Mouse (Mus musculus) erythroblast, adult 5-6 weeks (primary cell): ENCODE data around the gene Ada. TPM values are rescaled to one million over a fixed set of nuclear protein-coding genes. Genes with fewer than 3 reads are reported as not detected.
A peak's percentile ranks its signal among the peaks of the same experiment; 100 is the strongest.

Source experiments
- ATAC-seq: replicated peaks from 2 replicates; pipeline ENCODE4 v1.8.0; 2016; ENCODE audit warnings: moderate number of reproducible peaks, mild to moderate bottlenecking, moderate TSS enrichment, inconsistent platforms; ENCODE audit not compliant: poor library complexity, low FRiP score, severe bottlenecking
- total RNA-seq, 2 experiments: library from RNA; stranded (forward) in 1 of 2; stranded (reverse) in 1 of 2; fragments of 150-400 nt in 1 of 2; fragments of 200-764, 138-1000 nt in 1 of 2; gene quantifications; 2 replicates each; pipeline versions ENCODE4 v1.2.3 to v1.2.4; 2015 to 2017; ENCODE audit warnings: low replicate concordance in 2 of 2

The Ada gene
- total RNA-seq, 2 experiments from 2014 or later = 4.4 to 5.2 TPM

DNA sequence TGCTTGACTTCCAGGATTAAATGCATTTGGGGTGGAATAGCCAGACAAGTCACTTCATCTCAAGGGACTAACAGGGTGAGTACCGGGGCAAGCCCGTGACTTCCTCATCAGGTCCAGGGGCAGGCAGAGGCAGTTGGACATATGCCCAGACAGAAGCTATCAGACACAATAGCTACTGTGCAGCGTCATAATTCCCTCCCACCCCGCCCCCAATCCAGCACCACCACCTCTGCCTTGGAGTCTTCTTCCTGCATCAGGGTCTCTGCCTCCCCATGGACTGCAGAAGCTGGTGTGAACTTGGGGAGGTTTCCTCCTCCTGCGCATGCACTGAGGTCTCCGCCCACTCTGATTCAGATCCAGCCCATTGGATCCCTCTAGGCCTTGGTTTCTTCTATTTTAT lies 14.1 kb downstream of the Ada start:
- no peak for ATAC-seq

DNA sequence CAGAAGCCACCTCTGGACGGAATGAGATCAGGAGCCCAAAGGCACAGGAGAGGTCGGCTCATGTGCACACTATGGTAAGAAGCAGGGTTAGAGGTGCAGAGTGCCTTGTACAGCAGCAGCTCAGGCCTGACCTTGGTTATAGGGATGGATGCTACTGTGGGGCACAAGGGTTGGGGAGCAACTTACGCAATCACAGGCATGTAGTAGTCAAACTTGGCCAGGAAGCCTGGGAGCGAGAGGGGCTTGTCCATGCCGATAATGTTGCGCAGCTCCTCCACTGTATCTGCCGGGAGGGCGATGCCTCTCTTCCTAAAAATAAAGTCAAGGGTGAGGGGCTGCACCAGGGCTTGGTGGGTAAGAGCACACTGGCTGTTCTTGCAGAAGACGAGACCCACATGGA lies 14.9 kb downstream of the Ada start:
- no peak for ATAC-seq

DNA sequence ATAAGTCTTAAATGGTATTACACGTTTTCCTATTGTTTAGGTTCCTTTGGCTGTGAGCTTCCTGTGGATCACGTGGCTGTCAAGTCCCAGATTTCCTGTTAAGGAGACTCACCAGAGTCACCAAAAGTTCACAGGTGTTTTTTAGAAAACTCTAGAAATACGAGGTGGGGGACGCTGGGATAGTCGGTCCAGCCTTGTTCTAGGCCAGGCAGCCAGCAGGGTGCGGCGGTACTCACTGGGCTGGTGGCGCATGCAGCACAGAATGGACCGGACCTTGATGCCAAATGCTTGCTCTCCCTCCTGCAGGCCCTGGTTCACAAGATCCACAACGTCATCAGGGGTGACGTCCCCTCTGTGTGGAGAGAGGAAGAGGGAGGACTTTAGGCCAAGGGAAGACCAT lies 18.0 kb downstream of the Ada start:
- no peak for ATAC-seq

DNA sequence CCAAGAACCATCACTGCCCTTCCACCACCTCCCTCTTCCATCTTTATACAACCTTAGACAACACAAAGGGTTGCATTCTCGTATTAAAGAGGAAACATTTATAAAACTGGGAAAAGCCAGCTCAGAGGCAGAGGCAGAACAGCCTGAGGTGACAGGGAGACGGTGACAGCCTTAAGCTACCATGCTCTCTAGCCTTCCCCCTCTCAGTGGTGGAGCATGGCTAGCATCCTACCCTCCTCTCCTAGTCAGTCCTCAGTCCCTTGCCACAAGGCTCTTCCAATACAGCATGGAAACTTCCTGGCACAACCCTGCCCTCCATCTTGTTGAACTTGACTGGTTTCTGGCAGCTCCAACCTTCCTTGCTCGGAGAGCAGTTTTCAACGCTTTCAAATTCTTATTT lies 21.7 kb downstream of the Ada start:
- ATAC-seq = no peak

DNA sequence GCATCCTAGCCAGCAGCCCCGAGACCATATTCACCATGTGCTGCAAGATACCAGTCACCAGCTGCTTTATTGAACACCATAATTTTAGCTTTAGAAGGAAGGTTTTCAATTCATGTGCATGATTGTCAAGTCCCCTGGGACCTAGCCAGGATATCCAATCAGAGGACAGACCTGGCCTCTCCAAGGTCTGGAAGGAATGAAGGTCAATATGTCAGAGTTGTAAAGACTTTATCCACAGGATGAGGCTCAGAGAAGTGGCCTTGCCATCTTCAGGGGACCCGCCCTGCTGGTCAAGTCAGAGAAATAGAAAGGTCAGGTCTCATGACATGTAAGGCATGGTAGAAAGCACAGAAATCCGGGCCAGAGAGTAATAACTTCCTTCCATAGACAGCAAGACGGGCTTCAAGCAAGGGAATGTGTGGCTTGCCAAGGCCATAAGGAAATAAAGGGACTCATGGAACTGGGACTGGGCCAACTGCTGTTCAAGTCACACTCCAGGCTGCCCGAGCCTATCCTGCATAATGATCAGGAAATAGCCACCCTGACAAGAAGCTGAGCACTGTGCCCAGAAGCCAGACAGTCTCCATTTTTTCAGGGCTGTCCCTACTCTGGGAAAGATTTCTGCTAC lies 23.2 kb downstream of the Ada start:
- no peak for ATAC-seq

DNA sequence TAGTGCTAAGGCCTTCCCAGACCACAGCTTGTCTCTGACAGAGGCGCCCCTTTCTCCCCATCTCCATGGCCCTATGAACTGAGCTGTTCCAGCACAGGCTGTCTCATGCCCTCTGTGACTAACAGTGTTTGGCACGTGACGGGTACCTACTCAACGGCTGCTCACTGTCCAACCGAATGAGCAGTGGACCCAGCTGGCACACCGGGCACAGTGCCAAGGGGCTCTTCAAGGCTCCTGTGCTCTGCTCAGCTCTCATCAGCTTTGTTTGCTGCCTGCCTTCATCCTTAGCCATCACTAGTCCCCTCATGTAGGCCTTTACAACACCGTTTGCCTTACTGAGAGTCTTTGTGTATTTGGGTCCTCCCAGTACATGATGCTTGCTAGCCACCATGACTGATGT lies 27.5 kb downstream of the Ada start:
- ATAC-seq = no peak

DNA sequence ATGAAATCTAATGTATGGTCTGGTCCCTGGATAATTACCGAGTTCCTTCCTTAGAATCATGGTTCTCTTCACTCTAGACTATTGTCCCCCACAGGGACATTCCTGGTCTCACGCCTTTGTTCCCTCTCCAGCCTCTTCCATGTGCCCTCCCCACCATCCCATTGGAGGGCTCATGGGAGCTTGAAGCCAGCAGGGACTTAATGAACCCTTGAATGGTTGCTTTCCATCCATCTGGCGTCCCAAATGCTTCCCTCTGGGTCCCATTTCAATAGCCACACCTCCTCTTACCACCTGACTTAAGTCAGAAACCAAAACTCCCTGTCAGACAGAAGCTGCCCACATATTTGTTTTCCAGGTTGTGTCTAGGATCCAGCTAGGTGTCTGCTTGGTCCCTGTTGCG lies 30.4 kb downstream of the Ada start:
- peak; percentile 17; the same call in 1 of the 2 replicates for ATAC-seq

DNA sequence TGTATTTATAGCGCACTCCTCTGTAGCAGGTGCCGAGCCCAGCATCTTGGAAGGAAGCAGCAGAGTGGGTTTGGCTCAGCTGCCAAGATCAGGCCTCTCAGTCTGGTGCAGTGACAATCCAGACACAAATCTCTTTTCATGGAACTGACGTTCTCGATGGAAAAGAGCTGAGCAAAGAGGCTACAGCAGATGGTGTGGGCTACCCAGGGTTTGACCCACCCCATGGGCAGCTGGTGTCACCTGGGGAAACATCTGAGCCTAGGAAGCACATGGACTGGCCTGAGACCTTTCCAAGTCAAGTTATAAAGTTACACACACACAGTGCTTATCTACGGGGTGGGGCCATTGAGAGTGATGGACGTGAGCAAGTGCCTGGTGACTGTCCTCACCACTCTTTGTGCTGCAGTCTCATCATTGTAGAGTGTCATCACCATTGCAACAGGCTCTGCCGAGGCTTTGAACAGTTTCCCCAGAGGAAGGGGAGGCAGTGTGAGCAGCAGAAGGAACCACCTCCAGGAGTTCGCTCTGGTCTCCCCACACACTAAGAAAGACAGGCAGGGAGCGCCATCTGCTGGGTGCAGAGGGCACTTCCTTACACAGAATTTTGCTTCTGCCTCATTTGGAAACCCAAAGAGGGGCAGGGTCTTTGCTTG lies 31.0 kb downstream of the Ada start:
- ATAC-seq = peak; percentile 81

DNA sequence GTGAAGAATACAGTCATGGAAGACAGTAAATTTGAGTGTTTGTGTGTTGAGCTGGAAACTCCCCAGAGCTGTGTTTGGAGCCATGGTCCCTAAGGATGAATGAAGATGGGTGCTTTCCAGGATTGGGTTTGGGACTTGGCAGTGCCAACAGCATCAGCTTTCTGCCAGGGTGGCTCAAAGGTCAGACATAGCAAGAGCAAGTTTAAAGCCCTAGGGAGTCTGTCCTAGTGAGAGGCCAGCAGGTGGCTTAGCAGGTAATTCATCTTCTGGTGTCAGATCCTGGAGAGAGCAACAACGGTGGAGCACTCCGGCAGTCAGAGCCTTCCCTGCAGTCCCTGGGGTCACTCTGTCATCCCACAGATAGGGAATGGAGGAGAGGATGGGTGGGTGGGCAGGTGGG lies 31.5 kb downstream of the Ada start:
- ATAC-seq = no peak

DNA sequence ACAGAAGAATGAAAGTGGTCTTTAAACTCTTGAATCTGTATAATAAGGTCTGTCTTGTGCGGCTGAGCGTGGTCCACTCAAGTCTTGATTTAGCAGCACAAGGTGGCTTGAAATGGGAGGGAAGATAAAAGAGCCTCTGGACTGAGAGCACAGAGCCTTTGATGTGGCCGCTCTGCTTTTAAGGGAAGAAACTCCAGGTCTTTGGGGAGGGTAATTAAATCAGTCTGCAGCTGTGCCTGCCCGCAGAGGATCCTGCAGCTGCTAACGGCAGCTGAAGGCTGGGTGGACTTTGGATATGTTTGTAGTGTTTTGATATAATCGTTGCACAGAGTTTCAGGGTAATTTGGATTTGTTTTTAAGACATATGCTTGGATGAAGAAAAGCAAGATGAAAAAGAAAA lies 33.2 kb downstream of the Ada start:
- ATAC-seq = no peak

DNA sequence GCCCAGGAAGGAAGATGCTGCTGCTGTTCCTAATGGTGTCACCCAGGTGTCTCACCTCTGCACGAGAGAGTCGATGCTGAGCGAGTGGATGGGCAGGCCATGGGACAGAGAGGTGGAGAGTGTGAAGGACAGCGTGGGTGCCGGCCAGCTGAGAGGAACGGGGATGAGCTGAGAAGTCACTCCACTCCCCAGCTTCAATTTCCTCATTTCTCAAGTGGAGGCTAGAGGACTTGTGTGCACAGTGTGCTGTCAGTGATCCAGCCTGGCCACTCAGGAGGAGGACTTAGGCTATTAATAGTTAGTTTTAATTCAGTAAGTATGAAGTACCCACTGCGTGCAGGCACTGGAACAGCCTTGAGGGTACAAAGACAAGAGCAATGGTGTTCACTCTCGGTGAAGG lies 33.6 kb downstream of the Ada start:
- no peak for ATAC-seq

DNA sequence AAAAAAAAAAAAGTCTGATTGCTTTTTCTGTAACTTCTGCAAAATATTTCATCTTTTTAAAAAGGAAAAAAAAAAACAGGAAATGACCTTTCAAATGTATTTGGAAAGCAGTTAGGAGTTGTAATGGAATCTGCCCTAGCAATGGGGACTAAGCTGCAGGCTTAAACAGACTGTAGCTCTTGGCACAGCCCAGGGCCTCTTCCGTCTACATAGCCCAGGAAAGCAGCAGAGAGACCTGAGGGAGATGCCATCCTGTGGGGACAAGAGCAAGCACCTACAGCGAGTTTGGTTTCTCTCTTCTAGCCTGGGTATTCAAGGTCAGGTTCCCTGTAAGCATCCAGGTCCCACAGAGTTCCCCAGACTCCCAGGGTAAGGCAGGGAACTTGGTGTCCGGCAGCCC lies 36.7 kb downstream of the Ada start:
- no peak for ATAC-seq

DNA sequence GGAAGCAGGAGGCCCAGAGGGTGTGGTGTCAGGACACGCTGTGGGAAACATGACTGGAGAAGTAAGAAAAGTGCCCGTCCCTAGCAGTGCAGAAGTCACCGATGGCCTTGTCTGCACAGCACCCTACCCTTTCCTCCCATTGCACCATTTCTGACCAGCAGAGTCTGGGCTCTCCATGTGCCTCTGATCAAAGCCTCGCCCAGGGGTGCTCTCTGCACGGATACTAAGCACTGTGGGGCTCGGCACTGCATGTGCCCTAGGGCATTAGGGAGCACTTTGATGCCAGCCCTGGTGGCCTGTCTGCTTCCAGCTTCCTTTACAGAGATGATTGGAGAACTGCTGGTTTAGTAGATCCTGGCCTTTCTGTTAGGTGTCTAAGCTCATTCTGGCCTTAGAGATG lies 37.2 kb downstream of the Ada start:
- ATAC-seq = no peak

DNA sequence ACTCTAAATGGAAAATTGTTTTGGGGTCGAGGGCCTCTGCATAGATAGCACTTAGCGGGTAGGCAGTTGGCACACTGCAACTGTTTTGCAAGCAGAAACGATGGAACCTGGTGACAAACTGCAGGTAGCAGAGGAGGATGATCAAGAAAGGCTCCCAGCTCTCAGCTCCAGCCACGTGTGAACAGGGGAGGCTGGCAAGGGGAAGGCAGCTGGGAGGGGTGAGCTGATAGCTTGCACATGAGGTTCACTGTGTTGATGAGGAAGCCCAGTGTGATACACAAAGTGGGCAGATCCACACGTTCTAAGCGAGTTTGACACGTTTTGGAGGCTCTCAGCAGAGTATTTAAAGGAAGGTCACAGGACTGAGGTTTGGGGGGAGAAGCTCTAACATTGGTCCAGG lies 37.6 kb downstream of the Ada start:
- ATAC-seq = no peak

DNA sequence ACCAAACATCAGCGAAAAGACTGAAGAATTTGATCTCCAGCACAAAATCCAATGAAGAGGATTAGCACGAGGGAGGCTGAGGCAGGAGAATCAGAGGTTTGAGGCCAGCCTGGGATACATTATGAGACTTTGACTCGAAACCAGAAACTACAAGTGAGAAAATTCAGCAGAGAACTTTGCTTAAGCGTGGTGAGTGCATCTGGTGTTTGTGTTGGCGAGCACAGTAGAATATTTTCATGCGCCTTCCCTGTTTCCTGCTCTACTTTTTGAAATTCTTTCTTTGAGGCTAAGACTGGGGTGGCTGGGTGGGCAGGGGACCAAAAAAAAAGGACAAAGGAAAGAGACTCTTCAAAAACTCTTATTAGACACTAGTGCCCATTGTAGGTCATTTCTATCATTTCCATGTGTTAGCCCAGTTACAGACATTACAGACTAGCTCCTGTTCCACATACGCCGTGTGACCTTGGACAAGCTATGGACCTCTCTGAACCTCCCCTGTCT lies 38.6 kb downstream of the Ada start:
- no peak for ATAC-seq

DNA sequence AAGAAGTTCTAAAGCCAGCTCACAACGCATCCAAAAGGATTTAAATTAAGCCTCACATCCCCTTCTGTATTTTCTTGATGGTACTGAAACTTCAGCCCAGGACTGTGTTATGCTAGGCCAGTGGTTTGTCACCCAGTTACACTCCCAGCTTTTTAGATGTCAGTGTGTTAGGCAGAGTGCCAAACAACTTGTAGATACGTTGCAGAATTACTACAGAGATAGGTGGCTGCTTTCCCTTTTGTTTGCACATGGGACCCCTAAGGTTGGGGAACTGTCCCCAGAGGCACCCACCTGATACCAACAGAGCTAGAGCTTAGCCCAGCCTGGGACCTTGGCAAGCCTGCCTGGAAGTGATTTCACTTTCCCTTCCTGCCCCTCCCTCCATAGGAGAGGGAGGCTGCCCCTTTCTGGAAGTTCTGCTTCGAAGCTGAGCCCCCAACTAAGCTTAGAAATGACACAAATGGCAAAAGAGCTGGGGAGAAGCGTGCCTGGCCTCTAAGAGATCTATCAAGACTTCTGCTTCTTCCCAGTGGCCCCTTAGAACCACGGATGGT lies 39.4 kb downstream of the Ada start:
- ATAC-seq = no peak

DNA sequence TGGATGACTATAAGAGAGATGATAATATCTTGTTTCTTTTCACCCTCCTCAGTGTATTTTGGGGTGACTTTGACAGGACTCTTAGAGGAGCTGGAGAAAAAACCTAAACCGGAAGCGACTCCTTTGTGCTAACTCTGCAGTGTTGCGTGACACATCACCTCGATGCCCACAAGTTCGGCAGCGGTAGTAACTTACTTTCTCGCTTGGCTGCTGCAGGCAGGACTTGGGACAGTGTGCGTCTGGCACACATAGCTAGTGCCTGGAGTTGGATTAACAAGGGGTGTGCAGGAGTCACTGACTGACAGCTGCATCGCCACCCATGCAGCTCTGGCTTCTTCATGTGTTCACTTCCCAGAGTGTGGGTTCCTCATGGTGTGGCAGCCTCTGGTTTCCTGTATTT lies 40.0 kb downstream of the Ada start:
- no peak for ATAC-seq

DNA sequence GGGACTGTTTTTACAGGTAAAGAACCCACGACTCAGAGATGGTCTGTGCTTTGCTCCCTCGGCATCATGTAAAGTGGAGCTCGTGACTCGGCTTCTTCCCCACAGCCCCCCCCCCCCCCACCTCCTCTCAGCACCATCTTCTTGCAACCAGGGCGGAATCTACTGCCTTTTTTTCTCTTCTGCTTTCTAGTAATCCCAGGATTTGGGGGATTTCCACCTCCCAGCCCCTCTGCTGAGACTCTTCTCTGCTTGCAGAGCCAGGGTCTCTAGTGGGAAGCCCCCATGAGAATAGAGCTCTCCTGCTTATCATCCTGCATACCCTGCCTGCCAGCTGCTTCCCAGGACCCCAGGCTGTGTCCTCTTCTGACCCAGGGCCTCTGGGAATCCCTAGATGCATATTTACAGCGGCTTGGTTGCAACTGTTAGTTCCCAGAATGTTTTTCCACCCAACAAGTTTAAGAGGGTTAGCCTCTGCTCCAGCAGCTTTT lies 41.2 kb downstream of the Ada start:
- ATAC-seq = no peak

DNA sequence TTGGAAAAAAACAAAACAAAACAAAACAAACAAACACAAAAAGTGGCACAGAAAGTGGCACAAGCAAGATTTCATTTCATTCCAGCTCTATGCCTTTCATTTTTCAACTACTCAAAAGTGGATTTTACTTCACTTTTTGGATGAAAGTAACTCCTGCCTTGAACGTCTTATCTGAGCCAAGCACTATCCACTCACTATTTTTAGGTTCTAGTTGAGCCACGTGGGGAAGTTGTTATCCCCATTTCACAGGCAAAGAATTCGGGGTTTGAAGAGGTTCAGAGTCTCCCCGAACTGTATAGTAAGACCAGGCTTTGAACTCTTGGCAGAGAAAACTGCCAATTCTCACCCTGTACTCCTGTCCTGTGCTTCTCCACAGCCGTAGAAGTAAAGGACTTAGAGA lies 41.7 kb downstream of the Ada start:
- no peak for ATAC-seq

DNA sequence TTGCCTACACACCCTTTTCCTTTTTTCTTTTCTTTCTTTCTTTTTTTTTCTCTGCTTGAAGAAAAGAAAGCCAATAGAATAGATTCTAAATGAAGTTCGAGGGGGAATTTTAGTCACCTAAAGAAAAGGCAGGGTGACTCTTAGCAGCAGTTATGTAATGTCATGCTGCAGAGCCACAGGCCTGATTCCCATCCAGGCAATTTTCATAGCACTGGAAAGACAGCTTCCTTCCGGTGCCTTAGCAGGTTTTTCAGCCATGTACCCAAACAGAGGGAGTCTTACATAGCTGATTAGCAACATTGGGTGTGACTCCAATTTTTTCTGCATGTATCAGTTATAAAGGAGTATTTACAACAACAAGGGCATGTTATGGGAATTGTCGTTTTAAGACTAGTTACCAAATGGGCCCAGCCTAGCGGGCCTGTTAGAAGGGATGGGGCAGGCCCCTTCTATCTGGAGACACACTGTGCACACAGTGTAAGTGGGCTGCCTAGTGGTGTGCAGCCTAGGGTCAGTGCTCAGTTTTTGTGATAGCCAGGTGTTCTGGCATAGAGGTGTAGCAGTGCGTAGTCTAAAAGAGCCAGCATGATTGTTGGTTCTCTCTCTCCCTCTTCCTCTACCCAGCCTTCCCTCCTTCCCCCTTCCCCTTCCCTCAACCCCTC lies 46.3 kb downstream of the Ada start:
- no peak for ATAC-seq

DNA sequence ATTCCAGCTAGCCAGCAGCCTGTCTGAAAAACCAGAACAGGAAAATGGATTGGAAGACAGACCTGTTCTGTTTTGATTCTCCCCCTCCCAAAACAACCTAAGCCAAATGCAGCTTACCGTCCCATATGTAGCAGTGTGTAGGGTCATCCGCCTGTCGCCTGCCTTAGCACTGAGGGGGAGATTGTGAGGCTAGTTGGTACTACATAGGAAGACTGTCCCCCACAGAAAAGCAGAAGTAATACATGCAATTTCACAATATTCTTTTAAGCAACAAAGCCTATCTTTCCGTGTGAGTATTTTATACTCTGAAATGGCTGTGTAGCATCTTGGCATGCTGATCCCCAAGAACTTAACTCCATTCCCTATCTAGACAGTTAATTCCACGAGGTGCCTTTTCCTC lies 47.1 kb downstream of the Ada start:
- no peak for ATAC-seq
